Mouse (Mus musculus): ENCODE data around the gene Gdf11.
A peak's percentile ranks its signal among the peaks of the same experiment; 100 is the strongest.

The Gdf11 gene

DNA sequence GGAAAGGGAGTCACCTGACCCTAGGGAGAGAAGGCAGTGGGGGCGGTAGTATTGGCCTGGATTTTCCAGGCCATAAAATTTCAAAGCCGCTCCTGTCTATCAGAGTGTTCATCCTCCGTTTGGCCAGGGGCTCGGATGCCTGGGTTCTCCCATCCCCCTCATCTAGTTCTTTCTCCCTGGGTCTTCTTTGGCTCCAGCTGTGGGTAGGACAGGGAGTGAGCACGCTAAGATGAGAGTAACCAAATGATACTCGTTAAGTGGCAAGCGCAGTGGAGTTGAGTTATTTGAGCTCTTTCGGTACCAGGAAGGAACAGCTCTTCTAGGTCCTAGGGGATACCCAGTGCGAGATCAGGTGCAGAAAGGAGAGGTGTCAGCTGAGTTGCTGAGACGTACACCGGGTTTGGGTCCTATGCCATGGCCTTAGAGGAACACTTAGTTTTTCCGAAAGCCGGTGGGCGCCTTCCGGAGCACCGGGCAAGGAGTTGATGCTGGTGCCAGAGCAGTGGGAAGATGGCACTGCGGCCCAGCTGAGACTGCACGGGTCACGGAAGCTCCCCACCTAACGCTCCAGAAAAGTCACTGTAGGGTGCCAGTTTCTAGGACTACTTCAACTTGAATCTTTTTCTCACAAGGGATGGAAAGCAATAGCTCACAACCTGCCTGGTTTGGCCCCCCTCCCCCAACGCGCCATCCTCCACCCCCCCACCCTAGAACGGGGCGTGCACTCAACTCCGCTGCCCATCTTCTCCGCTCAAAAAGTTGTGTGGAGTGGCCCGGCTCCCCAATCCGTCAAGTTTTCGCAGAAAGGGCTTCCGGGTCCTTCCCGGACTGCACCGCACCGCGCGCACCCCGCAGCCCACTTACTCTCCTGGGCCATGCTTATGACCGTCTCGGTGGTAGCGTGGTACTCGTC is 879 bp downstream of the Gdf11 start:
- no peak for DNase-seq

DNA sequence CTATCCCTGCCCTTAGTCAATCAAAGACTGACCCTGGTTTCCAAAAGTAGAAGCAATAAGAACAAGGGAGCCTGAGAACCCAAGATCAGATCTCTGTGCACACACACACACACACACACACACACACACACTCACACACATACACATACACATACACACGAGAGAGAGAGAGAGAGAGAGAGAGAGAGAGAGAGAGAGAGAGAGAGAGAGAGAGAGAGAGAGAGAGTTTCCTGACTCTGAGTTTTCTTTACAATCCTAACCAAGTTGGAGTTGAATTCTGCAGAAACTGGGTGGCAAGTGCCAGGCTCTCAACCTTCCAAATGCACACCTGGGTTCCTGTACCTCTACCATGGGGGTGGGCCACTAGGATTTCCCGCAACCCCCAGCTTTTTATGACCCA is 1.7 kb downstream of the Gdf11 start:
- DNase-seq = no peak

DNA sequence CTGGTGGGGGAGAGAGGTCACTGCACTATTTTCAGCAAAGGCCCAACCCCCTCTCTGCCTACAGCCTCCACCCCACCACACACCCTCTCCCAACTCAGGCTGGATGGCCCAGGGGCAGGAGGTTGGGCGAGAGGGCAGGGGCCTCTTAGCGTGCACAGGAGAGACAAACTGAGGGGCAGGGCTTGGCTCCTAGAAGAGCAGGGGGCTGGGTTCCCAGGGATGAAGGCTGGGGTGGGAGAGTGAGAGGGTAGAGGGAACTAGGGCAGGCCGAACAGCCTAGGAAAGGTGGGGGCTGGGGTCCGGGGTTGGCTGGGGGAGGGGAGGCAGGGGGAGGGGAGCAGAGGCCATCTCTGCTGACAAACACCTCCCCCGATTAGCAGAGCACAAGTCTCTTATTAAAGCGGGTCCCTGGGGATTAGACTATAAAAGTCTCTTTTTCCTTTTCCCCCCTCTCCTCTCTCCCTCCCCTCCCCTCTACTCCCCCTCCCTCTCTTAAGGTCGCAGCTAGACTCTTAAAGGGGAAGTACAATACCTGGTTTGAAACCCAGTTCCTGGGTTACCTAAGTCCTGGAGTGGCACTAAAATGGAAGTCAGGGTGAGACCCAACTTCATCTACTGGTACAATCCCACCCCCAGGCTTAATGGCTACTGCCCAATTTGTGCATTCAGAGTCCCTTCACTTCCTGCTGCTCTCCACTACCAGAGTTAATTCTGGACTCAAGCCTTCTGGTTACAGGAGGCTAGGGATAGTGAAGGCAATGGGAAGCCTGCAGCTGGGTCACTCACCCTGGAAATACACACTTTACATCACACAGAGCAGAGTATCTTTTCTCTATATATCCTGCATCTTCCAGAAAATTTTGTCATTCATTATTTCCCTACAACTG is 2.3 kb downstream of the Gdf11 start:
- no peak for DNase-seq

DNA sequence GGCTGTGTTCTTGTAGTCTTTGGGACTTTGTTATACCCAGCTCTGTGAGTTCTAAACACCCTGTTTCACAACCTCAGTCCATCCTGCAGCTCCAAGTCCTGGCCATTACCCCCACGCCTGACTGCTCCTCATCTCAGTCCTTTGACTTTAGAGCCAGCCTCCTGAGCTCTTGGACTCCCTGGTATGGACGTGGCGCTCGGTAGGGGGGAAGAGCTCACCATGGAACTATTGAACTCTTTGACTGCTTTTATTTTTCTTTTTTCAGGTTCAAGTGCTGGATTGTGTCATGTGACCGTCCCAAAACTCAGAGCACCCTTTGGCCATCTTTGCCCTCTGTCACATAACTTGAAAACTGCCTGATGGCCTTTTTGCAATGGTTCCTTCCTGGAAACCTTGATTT is 9.5 kb downstream of the Gdf11 start:
- DNase-seq = peak; percentile 42

DNA sequence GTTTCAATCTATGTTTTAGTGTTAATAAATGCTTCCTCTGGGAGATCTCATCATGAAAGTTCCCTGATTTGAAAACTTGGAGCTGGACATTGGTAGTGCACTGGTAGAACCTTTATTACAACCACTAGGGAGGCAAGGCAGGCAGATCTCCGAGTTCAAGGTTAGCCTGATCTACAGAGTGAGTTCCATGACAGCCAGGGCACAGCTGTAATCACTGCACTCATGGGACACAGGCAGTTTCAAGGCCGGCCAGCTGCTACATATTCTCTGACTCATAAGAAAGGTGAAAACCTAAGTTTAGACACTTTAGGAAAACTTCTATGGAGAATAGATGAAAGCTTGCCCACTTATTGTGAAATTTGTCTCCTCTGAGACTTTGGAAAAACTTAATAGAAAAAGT is 12.7 kb downstream of the Gdf11 start:
- no peak for DNase-seq

DNA sequence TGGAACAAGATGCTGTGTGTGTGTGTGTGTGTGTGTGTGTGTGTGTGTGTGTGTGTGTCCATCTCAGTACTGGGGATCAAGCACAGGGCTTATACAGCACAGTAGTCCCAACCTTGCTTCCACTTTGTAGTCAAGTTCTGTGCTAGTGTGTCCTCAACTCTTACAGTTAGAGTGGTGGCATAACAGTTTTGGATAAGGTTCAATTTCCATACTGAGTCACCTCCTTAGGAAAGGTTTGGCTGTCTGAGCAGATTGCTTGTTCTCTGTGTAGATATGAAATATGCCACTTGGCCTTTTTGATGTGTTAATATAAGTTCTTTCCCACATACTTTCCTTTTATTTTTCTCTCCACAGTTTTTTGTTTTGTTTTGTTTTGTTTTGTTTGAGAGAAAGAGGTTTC is 13.2 kb downstream of the Gdf11 start:
- DNase-seq = no peak

DNA sequence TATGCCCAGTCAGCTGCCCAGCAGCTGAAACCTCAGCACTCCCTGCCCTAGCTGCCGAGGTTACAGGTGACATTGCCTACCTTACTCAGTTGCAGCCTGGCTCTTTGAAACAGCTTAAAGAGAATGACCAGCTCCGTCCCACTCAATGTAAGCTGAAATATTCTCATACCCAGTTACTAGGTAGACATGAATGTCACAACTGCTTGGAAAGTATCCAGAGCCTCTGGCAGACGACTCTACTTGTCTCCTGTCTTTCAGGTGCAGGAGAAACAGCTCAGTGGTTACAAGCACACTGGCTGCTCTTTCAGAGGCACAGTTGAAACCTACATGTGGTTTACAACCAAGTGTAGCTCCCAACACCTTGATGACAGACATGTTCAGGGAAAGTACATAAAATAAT is 21.2 kb downstream of the Gdf11 start:
- no peak for DNase-seq

DNA sequence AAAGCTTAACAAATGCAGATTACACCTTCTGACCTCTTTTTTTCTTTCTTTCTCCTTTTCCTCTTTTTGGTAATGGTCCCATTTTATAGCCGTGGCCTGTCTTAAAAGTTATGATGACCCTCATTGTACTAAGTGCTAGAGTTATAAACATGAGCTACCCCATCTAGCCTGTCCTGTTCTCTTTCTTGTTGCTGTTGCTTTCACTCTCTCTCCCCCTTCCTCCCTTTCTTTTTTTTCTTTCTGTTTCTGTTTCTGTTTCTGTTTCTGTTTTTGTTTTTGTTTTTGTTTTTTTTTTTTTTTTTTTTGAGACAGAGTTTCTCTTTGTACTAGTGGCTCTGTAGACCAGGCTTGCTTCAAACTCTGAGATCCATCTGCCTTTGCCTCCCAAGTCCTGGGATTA is 25.0 kb downstream of the Gdf11 start:
- DNase-seq = no peak

DNA sequence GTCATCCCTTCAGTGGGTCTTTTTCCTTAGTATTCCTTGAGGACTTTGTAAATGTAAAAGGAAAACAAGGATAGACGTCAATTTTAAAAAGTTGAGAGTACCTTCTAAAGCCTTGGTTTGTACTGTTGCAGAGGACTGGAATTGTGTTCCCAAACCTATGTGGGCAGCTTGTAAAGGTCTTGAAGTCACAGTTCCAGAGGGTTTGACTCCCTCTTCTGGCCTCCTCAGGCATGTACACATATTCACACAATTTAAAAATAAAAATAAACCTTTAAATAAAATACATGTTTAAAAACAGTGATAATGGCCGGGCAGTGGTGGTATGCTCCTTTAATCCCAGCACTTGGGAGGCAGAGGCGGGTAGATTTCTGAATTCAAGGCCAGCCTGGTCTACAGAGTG is 25.5 kb downstream of the Gdf11 start:
- DNase-seq = no peak

DNA sequence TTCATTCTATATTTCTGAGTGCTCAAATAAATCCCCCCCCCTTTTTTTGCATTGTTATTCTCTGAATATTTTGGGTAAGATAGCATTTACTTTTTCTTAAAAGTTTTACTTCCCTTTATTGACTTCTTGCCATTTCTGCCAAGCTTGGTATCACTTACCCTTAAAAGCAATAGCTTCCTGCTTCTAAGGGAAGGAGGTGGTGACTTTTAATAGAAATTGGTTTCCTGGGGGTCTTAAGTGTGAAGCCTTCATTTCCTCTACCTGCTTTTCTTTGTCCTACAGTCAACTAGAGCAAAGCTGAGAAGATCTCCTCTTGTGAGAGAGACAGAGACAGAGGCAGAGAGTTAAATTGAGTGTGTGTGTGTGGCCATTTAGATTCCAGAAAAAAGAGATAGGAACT is 30.3 kb downstream of the Gdf11 start:
- DNase-seq = no peak

DNA sequence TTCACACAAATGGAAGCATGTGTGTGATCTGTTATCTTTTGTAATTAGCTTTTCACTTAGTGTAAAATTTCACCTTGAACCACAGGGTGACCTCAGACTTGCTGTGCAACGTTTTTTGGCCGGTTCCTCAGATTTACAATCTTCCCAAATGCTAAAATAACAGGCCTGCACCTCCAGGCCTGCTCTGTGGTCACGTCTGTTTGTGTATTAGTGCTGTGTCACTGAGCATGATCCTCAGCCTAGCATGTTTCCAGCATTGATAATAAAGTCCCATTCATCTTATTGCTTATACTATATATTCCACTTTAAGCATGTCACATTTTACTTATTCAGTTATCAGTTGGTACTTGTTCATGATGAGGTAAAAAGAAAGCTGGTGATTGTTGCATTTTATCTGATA is 41.2 kb downstream of the Gdf11 start:
- no peak for DNase-seq

DNA sequence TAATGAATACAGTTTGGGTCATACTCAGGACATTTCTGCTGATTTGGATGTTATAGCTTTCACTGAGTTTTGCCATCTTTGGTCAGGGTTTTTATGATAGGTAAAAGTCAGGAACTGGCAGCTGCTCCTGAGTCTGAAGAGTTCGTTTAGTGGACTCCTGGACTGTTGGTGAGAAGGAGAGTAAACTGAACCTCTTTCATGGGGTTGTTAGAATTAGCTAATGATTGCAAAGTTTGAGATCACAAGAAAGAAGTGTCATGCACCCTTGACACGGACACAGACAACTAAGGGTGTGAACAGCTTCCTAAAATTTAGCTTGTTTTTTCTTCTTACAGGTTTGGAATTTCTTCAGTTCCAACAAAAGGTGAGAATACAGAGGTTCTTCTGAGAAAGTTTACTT is 43.1 kb downstream of the Gdf11 start:
- DNase-seq = peak; percentile 8

DNA sequence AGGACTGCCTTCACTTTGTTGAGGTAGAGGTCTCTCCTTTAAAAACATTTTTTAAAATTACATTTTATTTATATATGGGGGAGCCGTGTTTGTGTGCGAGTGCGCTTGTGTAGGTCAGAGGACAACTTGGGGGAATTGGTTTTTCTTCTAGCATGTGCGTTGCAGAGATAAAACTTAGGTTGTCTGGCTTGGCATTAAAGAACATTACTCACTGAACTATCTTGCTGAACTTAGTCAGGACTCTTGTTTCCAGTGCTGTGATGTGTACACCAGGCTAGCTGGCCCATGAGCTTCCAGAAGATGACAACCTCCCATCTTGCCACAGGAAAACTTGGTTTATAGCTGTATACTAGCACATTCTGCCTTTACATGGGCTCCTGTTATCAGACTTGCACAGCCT is 44.9 kb downstream of the Gdf11 start:
- DNase-seq = no peak

DNA sequence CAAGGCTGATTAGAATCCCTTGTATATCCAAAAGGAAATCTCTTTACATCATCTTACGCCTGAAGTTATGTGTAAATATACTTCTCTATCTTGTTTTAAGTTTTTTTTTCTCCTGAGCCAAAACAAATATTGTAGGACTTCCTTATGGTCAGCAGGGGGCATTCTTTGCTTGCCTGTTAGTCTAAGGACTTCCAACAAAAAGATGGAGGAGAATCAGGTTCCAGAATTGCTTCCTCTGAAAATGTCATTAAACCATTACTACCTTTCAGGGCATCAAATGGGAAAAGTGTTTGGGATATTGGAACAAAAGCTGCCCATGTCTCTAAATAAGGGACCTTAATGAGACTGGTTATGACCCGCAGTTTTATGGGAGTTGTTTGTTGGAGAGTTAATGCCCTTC is 46.0 kb downstream of the Gdf11 start:
- peak; percentile 38 for DNase-seq

DNA sequence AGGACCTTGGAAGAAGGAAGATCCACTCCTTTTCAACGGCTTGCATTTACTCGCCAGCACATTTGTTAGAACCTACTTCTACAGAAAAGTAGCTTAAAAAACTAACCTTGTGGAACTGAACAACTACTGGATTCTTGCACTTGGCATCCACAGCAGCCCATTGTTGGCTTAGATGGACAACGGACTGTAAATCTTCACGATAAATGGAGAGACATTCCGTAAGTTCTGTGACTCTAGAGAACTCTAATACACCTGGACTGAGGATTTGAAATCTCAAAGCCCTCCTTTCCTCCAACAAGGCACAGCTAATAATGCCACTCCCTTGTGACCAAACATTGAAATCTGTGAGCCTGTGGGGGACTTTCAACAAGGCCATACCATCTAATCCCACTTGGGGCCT is 48.3 kb downstream of the Gdf11 start:
- no peak for DNase-seq

DNA sequence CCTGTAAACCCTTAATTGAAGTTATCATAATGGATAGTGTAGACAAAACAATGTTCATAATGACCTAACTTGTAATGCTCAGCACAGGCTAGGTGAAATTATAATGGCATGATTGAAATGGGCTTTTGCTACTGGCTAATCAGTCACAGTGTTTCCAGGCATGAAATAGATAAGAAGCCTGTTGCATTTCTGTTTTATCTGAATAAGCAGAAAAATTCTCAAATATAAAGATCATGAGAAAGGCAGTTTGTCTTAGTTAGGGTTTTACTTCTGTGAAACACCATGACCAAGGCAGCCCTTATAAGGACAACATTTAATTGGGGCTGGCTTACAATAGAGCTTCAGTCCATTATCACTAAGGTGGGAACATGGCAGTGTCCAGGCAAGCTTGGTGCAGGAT is 50.9 kb downstream of the Gdf11 start:
- DNase-seq = no peak

DNA sequence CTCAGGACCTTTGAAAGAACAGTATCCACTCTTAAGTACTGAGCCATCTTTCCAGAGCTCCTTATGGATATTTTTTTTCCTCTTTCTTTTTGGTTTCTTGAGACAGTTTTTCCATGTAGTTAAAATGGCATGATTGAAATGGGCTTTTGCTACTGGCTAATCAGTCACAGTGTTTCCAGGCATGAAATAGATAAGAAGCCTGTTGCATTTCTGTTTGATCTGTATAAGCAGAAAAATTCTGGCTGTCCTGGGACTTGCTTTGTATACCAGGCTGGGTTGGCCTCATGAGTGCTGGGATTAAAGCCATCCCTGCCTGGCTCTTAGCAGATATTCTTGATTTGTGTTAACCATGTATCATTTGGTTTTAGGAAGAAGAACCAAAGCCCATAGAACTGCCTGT is 52.1 kb downstream of the Gdf11 start:
- DNase-seq = no peak

DNA sequence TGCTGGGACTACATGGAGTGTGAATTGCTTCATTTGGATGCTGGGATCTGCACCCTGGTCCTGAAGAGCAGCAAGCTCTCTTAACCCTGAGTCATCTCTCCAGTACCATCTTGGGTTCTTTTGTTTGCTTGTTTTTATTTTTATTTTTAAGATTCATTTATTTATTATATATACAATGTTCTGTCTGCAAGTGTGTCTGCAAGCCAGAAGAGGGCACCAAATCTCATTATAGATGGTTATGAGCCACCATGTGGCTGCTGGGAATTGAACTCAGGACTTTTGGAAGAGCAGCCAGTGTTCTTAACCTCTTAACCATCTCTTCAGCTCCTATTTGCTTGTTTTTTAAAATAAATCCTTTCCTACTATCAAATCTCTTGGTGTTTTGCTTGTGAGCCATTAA is 54.1 kb downstream of the Gdf11 start:
- DNase-seq = no peak

Measured in kidney, postnatal 14 days (tissue).